Mouse (Mus musculus): ENCODE results near the gene Trim63.

Trim63 gene

GRCm38 (mm10) chr4:134343071-134344031, 28.4 kb downstream of the Trim63 start, which contains the start of gene Slc30a2:
TSS of gene Slc30a2 (plus strand) at chr4:134343181.
- DNase-seq = peak; percentile 73

GRCm38 (mm10) chr4:134344620-134345019, 29.7 kb downstream of the Trim63 start:
- no peak for DNase-seq

GRCm38 (mm10) chr4:134345802-134346201, 30.9 kb downstream of the Trim63 start:
- DNase-seq = no peak

GRCm38 (mm10) chr4:134348078-134348477, 33.2 kb downstream of the Trim63 start:
- DNase-seq = peak; percentile 78

GRCm38 (mm10) chr4:134348545-134348944, 33.6 kb downstream of the Trim63 start:
- no peak for DNase-seq

GRCm38 (mm10) chr4:134349829-134350228, 34.9 kb downstream of the Trim63 start:
- no peak for DNase-seq

GRCm38 (mm10) chr4:134350641-134351040, 35.7 kb downstream of the Trim63 start:
- no peak for DNase-seq

- peak; percentile 22 for DNase-seq
These were observed 36.7 kb downstream of the Trim63 start for GRCm38 (mm10) chr4:134351329-134352260.

GRCm38 (mm10) chr4:134352261-134352707, 37.4 kb downstream of the Trim63 start:
- DNase-seq = no peak

GRCm38 (mm10) chr4:134352929-134353328, 38.0 kb downstream of the Trim63 start:
- DNase-seq = no peak

GRCm38 (mm10) chr4:134353527-134354409, 38.8 kb downstream of the Trim63 start:
- DNase-seq = no peak

GRCm38 (mm10) chr4:134355841-134356452, 41.0 kb downstream of the Trim63 start:
- peak; percentile 87 for DNase-seq

- peak; percentile 89 for DNase-seq
These were observed 41.9 kb downstream of the Trim63 start for GRCm38 (mm10) chr4:134356591-134357460.

- no peak for DNase-seq
These were observed 42.5 kb downstream of the Trim63 start for GRCm38 (mm10) chr4:134357461-134357771.

GRCm38 (mm10) chr4:134359649-134360048, 44.7 kb downstream of the Trim63 start:
- DNase-seq = no peak

GRCm38 (mm10) chr4:134361215-134361614, 46.3 kb downstream of the Trim63 start:
- no peak for DNase-seq

GRCm38 (mm10) chr4:134362124-134362523, 47.2 kb downstream of the Trim63 start:
- no peak for DNase-seq

- peak; percentile 52 for DNase-seq
These were observed 47.7 kb downstream of the Trim63 start for GRCm38 (mm10) chr4:134362586-134362985.

GRCm38 (mm10) chr4:134365280-134365679, 50.4 kb downstream of the Trim63 start:
- DNase-seq = no peak

GRCm38 (mm10) chr4:134370649-134371221, 55.8 kb downstream of the Trim63 start:
- no peak for DNase-seq

Data from kidney, adult 18-20 months (tissue).